Comparison of ENCODE assay signal across 11 mouse cellular contexts in the genomic region with DNA sequence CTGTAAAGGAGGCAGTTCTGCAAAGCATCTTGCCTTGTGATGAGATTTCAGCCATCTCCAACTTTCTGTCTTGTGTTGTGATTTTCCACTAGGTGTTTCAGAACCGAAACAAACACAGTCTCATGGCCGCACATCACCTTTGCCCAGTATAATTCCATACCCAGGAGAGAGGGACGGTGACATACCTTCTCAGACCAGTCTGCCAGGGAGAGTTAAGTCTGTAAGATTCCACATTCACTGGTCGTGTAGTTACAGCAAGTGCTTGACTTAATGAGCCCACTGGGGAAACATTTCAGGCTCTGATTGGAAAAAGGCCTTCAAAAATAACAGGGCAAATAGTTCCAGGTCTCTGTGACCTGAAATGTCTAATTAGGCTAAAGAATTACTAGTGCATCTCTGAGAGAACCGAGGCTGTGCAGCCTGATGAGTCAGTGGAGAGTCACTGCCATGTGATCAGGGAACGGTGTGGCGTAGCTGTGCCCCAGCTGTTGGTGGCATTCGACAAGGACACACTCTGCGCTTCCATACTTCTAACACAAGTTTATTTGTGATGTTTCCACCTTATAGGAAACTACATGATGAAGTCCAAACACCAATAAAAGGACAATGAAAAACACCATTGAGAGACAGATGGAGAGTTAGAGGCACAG. TPM values are rescaled to one million over a fixed set of nuclear protein-coding genes. Genes with fewer than 3 reads are reported as not detected.
DNase-seq lines count a peak whose midpoint lies in the region; ATAC-seq lines count a peak whose summit lies in the region.
"Had no signal": no experiment of that assay in that cellular context is flagged by ENCODE, and none has a peak within 500 bp of the region (broad histone marks: within the 10 kb centered on the region; RNA-seq: fewer than 3 reads in every experiment).

No protein-coding gene starts in this region.

- WGBS in midbrain, embryonic 11.5 days = 81% methylated on average over 9 of the region's 9 CpGs
- WGBS in midbrain, embryonic 10.5 days = 84% methylated on average over 9 of the region's 9 CpGs
- 72% methylated on average over 9 of the region's 9 CpGs for WGBS in neural tube, embryonic 13.5 days

- no peak overlapping the region for H3K27ac ChIP-seq in midbrain, embryonic 11.5 days (ENCODE audit: low read depth, low read length)
- H3K27ac ChIP-seq in midbrain, embryonic 10.5 days (replicated peaks) = no peak overlapping the region
- H3K27ac ChIP-seq in neural tube, embryonic 13.5 days (replicated peaks) = no peak overlapping the region
- H3K27ac ChIP-seq: heart, embryonic 13.5 days; intestine, embryonic 15.5 days had no signal

- no peak overlapping the region for H3K4me2 ChIP-seq in midbrain, embryonic 11.5 days
- no peak overlapping the region for H3K4me2 ChIP-seq in neural tube, embryonic 13.5 days
- H3K4me2 ChIP-seq: heart, embryonic 13.5 days; intestine, embryonic 15.5 days had no signal

- no peak overlapping the region for H3K9ac ChIP-seq in midbrain, embryonic 11.5 days (ENCODE audit: low read length)
- H3K9ac ChIP-seq in neural tube, embryonic 13.5 days = no peak overlapping the region
- H3K9ac ChIP-seq: intestine, embryonic 15.5 days had no signal

- peak; percentile 63; the same call in 1 of the 2 replicates for ATAC-seq in midbrain, embryonic 11.5 days (ENCODE audit: low FRiP score)
- peak; percentile 2; the same call in 1 of the 2 replicates for ATAC-seq in granulocyte monocyte progenitor cell, adult 5-6 weeks (replicated peaks; ENCODE audit: poor library complexity, severe bottlenecking)
- ATAC-seq in neural tube, embryonic 13.5 days (ENCODE audit: low read depth) = peak; percentile 75
- no peak for ATAC-seq in erythroid progenitor cell, adult 5-6 weeks (replicated peaks; ENCODE audit: low FRiP score, poor library complexity, severe bottlenecking)

- H3K36me3 ChIP-seq in midbrain, embryonic 11.5 days (ENCODE audit: control insufficient read depth, insufficient read depth, low read length) = no peaks in the 10 kb centered on the region
- no peaks in the 10 kb centered on the region for H3K36me3 ChIP-seq in midbrain, embryonic 10.5 days
- H3K36me3 ChIP-seq in neural tube, embryonic 13.5 days = no peaks in the 10 kb centered on the region
- H3K36me3 ChIP-seq: intestine, embryonic 15.5 days had no signal

- DNase-seq in midbrain, embryonic 11.5 days (ENCODE audit: low spot score, missing footprints) = no peak
- DNase-seq in midbrain, embryonic 10.5 days (ENCODE audit: low spot score) = no peak
- peak; percentile 38 for DNase-seq in adrenal gland, postnatal 14 days
- no peak for DNase-seq in thymus, postnatal 14 days
- DNase-seq in heart, adult 9 months (ENCODE audit: low spot score in 2 of 2) = no peak

- no peaks in the 10 kb centered on the region for H3K27me3 ChIP-seq in midbrain, embryonic 11.5 days (ENCODE audit: control insufficient read depth, insufficient read depth, low read length)
- H3K27me3 ChIP-seq in midbrain, embryonic 10.5 days (ENCODE audit: low read depth, poor library complexity, severe bottlenecking) = no peaks in the 10 kb centered on the region
- H3K27me3 ChIP-seq in neural tube, embryonic 13.5 days = no peaks in the 10 kb centered on the region
- H3K27me3 ChIP-seq: heart, embryonic 13.5 days; intestine, embryonic 15.5 days; megakaryocyte, embryonic 14.5 days had no signal

- no peak overlapping the region for H3K4me3 ChIP-seq in midbrain, embryonic 11.5 days (ENCODE audit: low read depth, low read length)
- H3K4me3 ChIP-seq in midbrain, embryonic 10.5 days = no peak overlapping the region
- no peak overlapping the region for H3K4me3 ChIP-seq in neural tube, embryonic 13.5 days
- H3K4me3 ChIP-seq: heart, embryonic 13.5 days; intestine, embryonic 15.5 days; megakaryocyte, embryonic 14.5 days had no signal

- H3K9me3 ChIP-seq in midbrain, embryonic 11.5 days (ENCODE audit: control insufficient read depth, low read length) = no peaks in the 10 kb centered on the region
- H3K9me3 ChIP-seq in midbrain, embryonic 10.5 days (replicated peaks) = no peaks in the 10 kb centered on the region
- no peaks in the 10 kb centered on the region for H3K9me3 ChIP-seq in neural tube, embryonic 13.5 days
- H3K9me3 ChIP-seq: heart, embryonic 13.5 days; intestine, embryonic 15.5 days; megakaryocyte, embryonic 14.5 days had no signal

- no peaks in the 10 kb centered on the region for H3K4me1 ChIP-seq in midbrain, embryonic 11.5 days (ENCODE audit: control insufficient read depth, insufficient read depth, low read length)
- H3K4me1 ChIP-seq in midbrain, embryonic 10.5 days = no peaks in the 10 kb centered on the region
- 0 out of 2 replicates have a peak, but pooled peaks cover 7% of the 10 kb centered on the region for H3K4me1 ChIP-seq in neural tube, embryonic 13.5 days (replicated peaks)
- H3K4me1 ChIP-seq: intestine, embryonic 15.5 days had no signal

RNA-seq across cellular contexts. Expression of gene Tmem144, which starts 43.9 kb away (rescaled TPM):
- polyA plus RNA-seq in midbrain, embryonic 11.5 days (2014; fragmentation: Nextera tagmentation; extraction: Ambion mirVana) = 2.0 and 3.4 TPM in 2 replicates
- 2.6 and 2.7 TPM in 2 replicates for polyA plus RNA-seq in midbrain, embryonic 10.5 days (2016; fragmentation: Nextera tagmentation; extraction: Ambion mirVana)
- 8.6 and 11.0 TPM in 2 replicates for total RNA-seq in adrenal gland, postnatal 14 days (2021)
- 2.8 and 3.0 TPM in 2 replicates for total RNA-seq in granulocyte monocyte progenitor cell, adult 5-6 weeks (2014; fragmentation: Nextera tagmentation)
- 2.7 and 2.8 TPM in 2 replicates for total RNA-seq in granulocyte monocyte progenitor cell, adult 5-6 weeks (2017)
- 1.2 and 1.6 TPM in 2 replicates for polyA plus RNA-seq in neural tube, embryonic 13.5 days (2015; fragmentation: Nextera tagmentation; extraction: Ambion mirVana)
- total RNA-seq in erythroid progenitor cell, adult 5-6 weeks (2015; ENCODE audit: low replicate concordance) = 1.1 TPM in 1 of 2 replicates, not detected in the other
- not detected in 2 replicates for total RNA-seq in erythroid progenitor cell, adult 5-6 weeks (2017; ENCODE audit: low replicate concordance)
